ENCODE assay signal across 9 mouse cellular contexts in genomic region chr2:128065013-128065412, GRCm38 (mm10).
"Had no signal": no experiment of that assay in that cellular context is flagged by ENCODE, and none has a peak within 500 bp of the region (broad histone marks: within the 10 kb centered on the region; RNA-seq: fewer than 3 reads in every experiment).

No protein-coding gene starts in this region.

- DNase-seq: kidney, adult 8-10 months; kidney, postnatal 10 days; kidney, postnatal 36 days; layer of hippocampus, postnatal 36 days; liver, postnatal 0 days; lung, embryonic 14.5 days; right cerebral cortex, postnatal 25 days; spleen, adult 18-20 months; thymus, postnatal 25 days had no signal
